Mouse (Mus musculus): ENCODE measurements around the gene Mup6. TPM values are rescaled to one million over a fixed set of nuclear protein-coding genes. Genes with fewer than 3 reads are reported as not detected.
"Not testable (repeated sequence)": the region's sequence is repeated elsewhere in the genome, so short reads cannot be mapped to it uniquely, and the experiment has no call there.

Mup6 gene
- not detected for total RNA-seq (2021)
- long read RNA-seq, experiment 1 = 0 reads
- long read RNA-seq, experiment 2 = 0 reads

DNA sequence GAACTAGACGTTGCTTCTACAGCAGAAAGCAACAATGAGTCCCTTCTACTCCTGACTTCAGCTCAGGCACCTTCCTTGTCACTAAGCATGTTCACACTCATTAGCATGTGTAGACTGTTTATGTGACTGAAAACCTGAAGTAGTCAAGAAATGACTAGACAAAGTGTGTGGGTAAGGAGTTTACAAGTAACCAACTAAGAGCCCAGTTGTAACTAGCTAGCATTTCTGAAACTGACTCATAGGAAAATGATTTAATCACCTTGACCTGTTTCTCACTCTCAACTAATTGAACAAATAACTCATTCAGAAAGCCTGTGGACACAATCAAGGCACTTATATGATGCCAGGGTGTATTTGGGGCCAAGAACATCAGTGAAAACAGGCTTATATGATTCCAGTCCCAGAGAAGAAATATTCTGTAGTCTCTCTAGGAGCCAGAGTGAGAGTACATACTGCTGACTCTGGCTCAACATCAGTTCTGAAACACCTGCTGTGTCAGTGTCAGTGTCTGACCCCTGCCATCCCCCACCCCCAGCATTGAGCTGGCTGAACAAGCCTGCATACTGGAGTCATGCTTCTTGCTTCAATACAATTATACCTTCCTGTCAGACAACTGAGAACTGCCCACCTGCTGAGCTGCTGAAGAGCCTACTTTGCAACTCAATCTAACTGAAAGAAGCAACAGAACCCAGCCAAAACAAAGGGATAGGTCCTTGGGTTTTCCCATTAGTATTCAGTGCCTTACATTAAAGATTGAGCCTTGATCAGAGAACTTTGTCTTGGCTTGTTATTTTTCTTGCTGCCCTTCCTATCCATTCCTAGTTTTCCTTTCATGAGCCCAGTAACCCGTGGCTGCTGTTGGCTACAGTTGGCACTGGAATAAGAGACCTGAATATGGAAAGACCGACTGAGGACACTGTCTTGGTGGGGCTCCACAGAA is at the start of gene Mup6:
Gene Mup6, plus strand, starts transcription at position 890 of the 940 bp plus-strand sequence.
- intact Hi-C loops (cut with DNase I) = no loop called here
- H3K4me3 ChIP-seq = no peak within 1 kb of the TSS
- no peak for TF ChIP-seq CTCF (IDR thresholded peaks at IDR 0.05)
- DNase-seq = no peak
- no peak within 1 kb of the TSS for H3K27ac ChIP-seq

DNA sequence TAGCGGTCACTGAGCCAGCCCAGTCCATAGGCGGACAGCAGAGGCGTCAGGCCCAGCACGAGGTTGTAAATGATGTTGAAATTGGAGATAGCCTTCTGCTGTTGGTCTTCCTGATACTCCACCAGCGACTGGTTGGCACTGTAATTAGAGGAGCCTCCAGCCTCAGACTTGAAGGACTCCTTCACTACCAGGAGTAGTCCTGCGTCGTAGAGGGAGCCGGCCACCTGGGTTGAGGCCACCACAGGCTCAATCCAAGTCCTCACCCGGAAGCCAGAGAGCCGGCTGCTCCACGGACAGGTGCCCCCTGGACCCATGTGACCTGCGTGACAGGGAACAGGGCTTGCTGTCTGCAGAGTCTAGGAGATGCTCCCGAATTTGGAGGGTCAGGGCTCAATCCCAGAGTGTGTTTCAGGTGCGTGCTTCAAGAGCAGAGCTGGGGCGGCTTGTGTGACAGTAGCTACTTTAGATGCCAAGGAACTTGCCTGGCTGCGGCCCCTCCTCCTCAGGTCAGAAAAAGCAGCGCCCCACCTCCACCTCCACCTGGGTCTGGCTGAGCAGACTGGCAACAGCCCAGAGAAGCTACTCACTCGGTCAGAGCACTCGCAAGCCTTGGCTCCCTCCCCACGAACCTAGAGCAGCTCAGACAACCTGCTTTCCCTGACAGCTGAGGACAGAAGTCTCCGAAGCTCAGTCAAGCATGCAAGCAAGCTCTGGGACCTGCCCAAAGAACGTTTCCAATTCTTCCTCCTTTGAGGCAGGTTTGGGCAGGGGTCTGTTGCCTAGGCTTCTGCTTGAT is 49.3 kb upstream of the Mup6 start, which contains the start of gene Slc46a2:
Gene Slc46a2, minus strand, starts transcription at position 449 of the 796 bp plus-strand sequence.
- DNase-seq = no peak
- intact Hi-C loops (cut with DNase I) = no loop called here
- TF ChIP-seq CTCF (IDR thresholded peaks at IDR 0.05) = no peak
- Histone ChIP-seq H3K4me3 (no peak within 1 kb of the TSS), H3K27ac (no peak within 1 kb of the TSS)

DNA sequence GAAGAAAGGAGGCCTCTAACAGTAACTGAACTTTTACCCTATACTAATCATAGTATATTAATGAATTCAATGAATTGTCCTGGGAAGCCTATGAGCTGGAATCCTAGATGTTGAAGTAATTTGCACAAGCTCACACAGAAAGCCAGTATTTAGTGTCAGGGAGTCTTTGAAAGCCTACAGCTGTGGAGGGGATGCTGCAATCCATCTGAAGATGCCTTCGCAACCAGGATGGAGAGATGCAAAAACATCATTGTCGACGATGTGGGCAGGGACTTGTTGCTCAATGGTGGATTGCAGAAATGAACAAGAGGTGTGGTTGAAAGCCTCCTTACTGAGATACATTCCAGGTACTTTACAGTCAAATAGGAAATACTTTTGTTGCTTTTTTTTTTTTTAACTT is 46.1 kb upstream of the Mup6 start:
- intact Hi-C loops (cut with DNase I) = no loop called here
- H3K4me3 ChIP-seq = no peak overlapping the region
- no peak for TF ChIP-seq CTCF (IDR thresholded peaks at IDR 0.05)
- no peak for DNase-seq
- H3K27ac ChIP-seq = no peak overlapping the region

DNA sequence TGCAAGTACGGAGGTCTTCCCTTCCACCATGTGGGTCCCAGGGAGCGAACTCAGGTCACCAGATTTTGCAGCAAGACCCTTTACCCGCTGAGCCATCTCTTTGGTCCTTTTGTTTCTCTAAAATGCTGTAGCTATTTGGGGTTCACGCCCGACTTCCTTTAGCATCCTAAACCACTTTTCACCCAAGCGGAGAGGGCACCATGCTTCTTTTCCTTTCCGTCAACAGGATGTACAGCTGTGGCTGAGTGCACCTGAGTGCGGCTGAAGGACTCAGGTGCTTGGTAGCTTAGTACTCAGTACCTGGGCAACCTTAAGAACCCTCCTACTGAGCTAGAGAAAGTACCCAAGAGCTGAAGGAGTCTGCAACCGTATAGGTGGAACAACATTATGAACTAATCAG is 39.0 kb upstream of the Mup6 start:
- no peak for TF ChIP-seq CTCF (IDR thresholded peaks at IDR 0.05)
- intact Hi-C loops (cut with DNase I) = no loop called here
- Histone ChIP-seq H3K27ac (no peak overlapping the region), H3K4me3 (no peak overlapping the region)
- no peak for DNase-seq

DNA sequence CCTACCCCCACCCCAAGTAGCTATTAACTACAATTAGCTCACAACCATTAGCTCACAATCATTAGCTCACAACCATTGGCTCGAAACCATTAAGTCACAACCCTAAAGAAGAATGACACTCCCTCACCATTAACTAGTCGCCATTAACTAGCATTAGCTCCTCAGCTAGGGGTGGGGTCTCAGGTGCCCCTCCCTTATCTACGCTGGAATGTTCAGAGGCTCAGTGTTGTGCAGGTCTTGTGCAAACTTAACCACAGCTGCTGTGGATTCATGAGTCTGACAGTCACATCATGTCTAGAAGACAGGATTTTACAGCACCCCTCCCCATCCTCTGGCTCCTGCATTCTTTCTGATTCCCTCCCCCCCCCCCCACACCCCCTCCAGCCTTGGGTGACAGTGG is 36.4 kb upstream of the Mup6 start:
- no peak for TF ChIP-seq CTCF (IDR thresholded peaks at IDR 0.05)
- Histone ChIP-seq H3K4me3 (no peak overlapping the region), H3K27ac (no peak overlapping the region)
- intact Hi-C loops (cut with DNase I) = loop anchor here (2.0 kb wide), 1 partner anchor 141 kb away; no protein-coding TSS in a partner anchor
- no peak for DNase-seq

DNA sequence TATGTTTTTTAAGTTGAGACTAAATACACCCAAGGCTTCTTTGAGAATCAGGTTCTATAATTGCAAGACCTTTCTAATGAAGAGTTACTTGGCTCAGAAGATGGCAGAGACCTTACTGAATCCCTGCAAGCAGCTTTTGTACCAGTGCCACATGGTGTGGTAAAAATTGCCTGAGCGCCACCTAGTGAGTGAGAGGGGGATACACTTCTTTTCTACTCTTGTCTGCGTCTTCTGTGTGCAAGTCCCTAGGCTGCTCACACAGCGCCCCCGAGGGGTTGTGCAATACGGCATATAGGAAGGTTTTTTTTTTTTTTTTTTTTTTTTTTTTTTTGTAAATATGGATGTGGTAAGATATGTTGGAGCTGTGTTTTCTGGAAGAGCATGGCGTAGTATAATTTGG is 35.7 kb upstream of the Mup6 start:
- intact Hi-C loops (cut with DNase I) = loop anchor here (2.0 kb wide), 1 partner anchor 142 kb away; no protein-coding TSS in a partner anchor
- peak; percentile 57 for DNase-seq
- Histone ChIP-seq H3K27ac (no peak overlapping the region), H3K4me3 (no peak overlapping the region)
- TF ChIP-seq CTCF (IDR thresholded peaks at IDR 0.05) = peak; percentile 72

DNA sequence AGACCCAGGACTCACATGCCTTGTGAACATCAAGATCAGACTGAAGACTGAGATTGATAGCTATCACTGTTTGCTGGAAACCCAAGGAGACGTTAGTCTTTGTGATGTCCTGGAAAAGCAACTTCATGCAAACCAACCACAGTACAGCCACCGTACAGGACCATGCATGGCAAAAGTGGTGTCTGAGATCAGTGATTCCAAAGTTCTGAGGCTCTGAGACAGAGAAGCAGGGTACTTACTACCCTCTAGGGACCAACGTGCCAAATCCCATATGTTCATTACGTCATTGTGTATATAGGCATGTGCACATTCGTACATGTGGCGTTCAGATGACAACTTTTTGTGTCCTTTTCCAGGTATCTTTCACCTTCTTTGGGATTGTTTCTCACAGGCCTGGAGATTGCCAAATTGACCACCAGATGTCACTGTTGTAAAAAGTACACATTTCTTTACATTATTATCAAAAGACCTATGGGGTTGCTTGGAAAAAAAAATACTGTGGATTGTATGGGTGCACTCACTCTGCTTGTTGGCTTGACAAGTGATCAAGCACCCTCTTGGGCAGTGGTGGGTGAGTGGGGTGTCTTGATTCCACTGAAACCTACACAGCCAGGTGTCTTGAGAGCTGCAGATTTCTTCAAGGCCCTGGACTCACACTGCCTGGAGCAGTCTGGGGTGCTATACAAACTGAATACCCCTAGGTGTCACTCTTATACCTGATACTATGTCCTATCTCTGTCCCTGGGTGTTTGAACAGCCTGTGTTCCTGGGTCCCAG is 31.4 kb upstream of the Mup6 start:
- no peak for DNase-seq
- intact Hi-C loops (cut with DNase I) = no loop called here

DNA sequence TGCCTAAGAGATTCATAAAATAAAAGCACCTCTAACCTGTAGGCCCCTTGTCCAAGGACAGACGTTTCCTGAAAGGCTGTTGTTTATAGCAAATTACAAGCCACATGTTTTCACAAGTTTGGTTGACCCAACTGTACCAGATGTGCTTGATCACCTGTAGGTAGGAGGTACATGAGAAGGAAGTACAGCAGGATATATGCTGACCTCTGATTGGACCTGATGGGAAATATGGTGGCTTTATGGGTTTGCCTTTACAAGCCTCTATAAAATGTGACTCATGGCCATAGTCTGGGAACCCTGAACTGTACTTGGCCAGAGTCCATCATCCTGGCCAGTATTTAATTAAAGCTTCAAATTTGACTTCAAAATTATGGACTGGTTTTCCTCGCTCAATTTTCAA is 26.6 kb upstream of the Mup6 start:
- intact Hi-C loops (cut with DNase I) = no loop called here
- H3K27ac ChIP-seq = no peak overlapping the region
- no peak for TF ChIP-seq CTCF (IDR thresholded peaks at IDR 0.05)
- no peak for DNase-seq
- no peak overlapping the region for H3K4me3 ChIP-seq

More for the DNA sequence above, 31.4 kb upstream of the Mup6 start:
- Histone ChIP-seq H3K27ac (no peak overlapping the region), H3K4me3 (no peak overlapping the region)
- TF ChIP-seq CTCF (IDR thresholded peaks at IDR 0.05) = peak; percentile 29; the same call in 1 of the 2 replicates

DNA sequence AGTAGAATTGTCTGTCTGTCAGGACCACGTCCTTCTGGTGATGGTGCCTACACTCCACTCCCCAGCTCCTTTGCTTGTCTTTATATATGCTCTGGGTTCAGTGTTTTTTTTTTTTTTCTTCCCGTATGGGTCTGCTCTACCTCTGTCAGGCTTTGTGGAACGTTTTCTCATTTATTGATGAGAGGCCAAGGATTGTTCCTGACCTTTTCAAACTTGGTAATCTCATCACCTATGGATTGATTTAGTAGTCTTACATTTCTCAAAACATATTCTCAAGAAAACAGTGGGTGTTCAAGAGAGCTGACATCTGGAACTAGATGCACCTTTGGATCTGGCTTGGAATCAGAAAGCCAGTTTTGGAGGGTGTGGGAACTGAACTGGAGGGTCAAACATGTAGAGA is 3.5 kb upstream of the Mup6 start, which contains the start of gene Mup4:
Gene Mup4, minus strand, starts transcription at position 101 of the 400 bp plus-strand sequence.
- intact Hi-C loops (cut with DNase I) = no loop called here
- no peak for TF ChIP-seq CTCF (IDR thresholded peaks at IDR 0.05)
- Histone ChIP-seq H3K4me3 (no peak within 1 kb of the TSS), H3K27ac (no peak within 1 kb of the TSS)
- no peak for DNase-seq

DNA sequence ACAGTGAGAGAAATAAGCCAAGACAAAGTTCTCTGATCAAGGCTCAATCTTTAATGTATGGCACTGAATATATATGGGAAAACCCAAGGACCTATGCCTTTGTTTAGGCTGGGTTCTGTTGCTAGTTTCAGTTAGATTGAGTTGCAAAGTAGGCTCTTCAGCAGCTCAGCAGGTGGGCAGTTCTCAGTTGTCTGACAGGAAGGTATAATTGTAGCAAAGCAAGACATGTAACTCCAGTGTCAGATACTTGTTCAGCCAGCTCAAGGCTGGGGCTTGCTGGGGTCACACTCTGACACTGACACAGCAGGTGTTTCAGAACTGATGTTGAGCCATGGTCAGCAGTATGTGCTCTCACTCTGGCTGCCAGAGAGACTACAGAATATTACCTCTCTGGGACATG is 33.8 kb downstream of the Mup6 start:
- intact Hi-C loops (cut with DNase I); DNase-seq; H3K27ac ChIP-seq; H3K4me3 ChIP-seq: not testable (repeated sequence)

DNA sequence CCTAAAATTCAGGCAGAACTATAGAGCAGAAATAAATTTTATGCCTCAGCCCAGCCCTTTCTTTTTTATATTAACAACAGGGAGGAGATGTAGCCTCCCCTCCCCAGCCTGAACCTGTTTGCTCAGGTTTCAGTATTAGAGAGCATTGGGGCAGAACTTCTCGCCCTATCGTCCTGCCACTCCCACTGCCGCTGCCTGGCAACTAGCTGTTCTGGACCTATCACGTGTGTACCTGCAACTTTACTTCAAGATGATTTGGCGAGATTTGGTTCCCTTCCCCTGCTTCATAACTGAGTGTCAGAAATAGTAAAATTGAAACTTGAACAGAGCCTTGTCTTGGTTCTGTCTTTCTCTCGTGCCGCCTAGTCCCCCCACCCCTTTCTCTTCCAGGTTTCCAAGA is 56.0 kb downstream of the Mup6 start:
- DNase-seq; H3K27ac ChIP-seq; H3K4me3 ChIP-seq; intact Hi-C loops (cut with DNase I): not testable (repeated sequence)

DNA sequence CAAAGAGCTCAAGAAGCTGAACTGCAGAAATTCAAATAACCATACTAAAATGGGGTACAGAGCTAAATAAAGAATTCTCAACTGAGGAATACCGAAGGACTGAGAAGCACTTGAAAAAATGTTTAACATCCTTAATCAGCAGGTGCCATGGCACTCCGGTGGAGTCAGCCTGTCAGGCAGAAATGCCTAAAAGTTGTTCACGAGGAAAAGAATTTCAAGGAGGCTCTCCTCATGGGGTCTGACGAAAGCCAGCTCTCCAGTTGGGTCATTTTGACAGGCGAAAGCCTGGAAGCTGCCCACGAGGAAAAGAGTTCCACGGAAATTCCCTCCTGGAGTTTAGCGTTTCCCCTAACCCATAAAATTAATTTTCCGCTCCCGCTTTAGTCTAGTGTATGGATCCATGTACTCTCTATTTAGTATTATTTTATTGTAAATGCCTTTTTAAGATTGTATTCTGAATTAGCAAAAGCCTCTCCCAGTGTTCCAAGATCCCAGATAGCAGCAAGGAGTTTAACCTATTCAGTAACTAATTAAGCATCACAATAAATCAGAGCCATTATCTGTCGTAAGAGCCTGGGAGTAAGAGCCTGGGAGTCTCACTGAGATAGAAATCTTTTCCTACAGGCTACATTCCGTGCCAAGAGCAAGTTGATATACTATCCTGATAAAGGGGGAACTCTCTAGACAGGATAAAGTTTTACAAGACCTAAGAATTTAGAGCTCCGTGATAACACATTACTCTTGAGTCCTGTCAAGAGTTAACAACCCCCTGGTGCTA is 65.4 kb downstream of the Mup6 start:
- H3K4me3 ChIP-seq; H3K27ac ChIP-seq; intact Hi-C loops (cut with DNase I); DNase-seq: not testable (repeated sequence)

Other genes with a start within 250 kb of the Mup6 start
- gene Inip, start 162.7 kb upstream of the Mup6 start, total RNA-seq (2021) = 1 to 10 TPM; 2.8 to 5.9 TPM
- 1 to 10 TPM; 3.1 to 4.1 TPM for gene Snx30, start 158.5 kb upstream of the Mup6 start, total RNA-seq (2021)
- not detected for gene Slc46a2, start 49.2 kb upstream of the Mup6 start, total RNA-seq (2021)
- not detected for gene Mup4, start 3.6 kb upstream of the Mup6 start, total RNA-seq (2021)
- gene Mup7, start 106.2 kb downstream of the Mup6 start, total RNA-seq (2021) = not detected
- gene Mup2, start 190.0 kb downstream of the Mup6 start, total RNA-seq (2021) = not detected